Mouse (Mus musculus) bone marrow, adult 2 months (tissue): Measurements from ENCODE around the gene Syne4. TPM values are rescaled to one million over a fixed set of nuclear protein-coding genes. Genes with fewer than 3 reads are reported as not detected.

Experiments
- H3K27ac ChIP-seq: fragments of 200-500 bp; 2 replicates; pipeline ENCODE4 v1.5.1; 2012; ENCODE audit warnings: low read depth, mild to moderate bottlenecking, control low read depth, inconsistent platforms, low read length; ENCODE audit not compliant: control insufficient read depth, poor library complexity, insufficient read depth
- H3K4me1 ChIP-seq: fragments of 200-500 bp; 2 replicates; pipeline ENCODE4 v1.6.1; 2011; ENCODE audit warnings: low read length; ENCODE audit not compliant: control insufficient read depth, insufficient read depth
- H3K4me3 ChIP-seq: fragments of 200-500 bp; replicated peaks from 2 replicates; pipeline ENCODE3; 2011; ENCODE audit warnings: mild to moderate bottlenecking, low read depth, low read length, control low read depth; ENCODE audit not compliant: control insufficient read depth
- CTCF ChIP-seq: fragments of 200-500 bp; IDR thresholded peaks from 2 replicates; pipeline ENCODE4 v1.5.1; 2011; ENCODE audit warnings: low read length, control low read depth; ENCODE audit not compliant: control insufficient read depth, insufficient read depth
- POLR2A ChIP-seq: fragments of 200-500 bp; IDR thresholded peaks from 2 replicates; pipeline ENCODE4 v1.6.1; 2011; ENCODE audit warnings: low read depth, mild to moderate bottlenecking, control low read depth, low read length, borderline replicate concordance; ENCODE audit not compliant: control insufficient read depth
- WGBS: fragments of 180-500 bp; shearing (Covaris S2); methylation state at CpG from one replicate; pipeline ENCODE4 v1.1.7; 2018; 5-methylcytosine and 5-hydroxymethylcytosine counted together
- polyA plus RNA-seq: library from polyadenylated mRNA; stranded (reverse); fragments of >200 nt; gene quantifications from 2 replicates; pipeline ENCODE4 v1.2.4, GENCODE M21; 2011; ENCODE audit warnings: low replicate concordance; ENCODE audit not compliant: missing spikeins, insufficient read depth, insufficient read length

The Syne4 gene
- polyA plus RNA-seq, 1 experiment, result 8.9 TPM

DNA sequence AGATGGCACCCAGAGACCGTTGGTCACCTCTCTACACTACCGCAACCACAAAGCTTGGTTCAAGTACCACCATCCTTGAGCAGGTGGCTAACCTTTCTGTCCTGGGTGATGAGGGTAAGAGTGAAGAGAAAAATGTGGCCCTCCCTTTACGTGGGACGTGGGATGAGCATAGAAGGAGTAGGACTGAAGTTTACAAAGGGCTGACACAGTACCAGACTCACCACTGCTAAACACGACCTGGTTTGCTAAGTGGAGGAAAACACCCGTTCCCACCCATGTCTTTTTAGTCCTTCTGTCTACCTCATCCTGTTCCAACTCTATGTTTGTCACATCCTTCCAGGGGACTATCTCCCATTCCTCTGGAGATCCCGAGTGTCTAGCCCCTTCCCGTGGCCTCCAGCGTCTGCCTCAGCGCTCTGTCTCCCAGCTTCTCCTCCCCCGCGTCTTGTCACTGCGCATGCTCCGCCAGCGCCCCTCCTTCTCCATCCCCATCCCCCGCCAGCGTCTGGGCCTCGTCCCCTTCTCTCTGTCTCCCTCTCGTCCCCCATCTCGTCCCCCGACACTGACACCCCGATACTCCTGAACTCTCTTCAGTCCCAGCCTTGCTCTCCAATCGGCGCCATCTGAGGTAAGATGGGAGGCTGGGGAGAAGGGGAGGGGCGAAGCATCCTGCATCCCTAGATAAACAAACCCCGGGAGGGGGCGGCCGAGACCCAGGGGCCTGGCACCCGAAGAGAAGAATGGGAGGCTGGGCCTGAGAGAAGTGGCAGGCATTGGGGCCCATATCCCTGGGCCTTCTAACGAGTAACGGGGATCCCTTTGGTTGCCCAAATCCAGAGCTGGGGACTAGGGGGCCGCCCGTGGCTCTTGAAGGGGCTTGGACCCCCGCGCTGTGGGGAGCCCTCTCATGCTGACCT is 23.1 kb upstream of the Syne4 start, which contains the start of gene Clip3:
Clip3 (plus strand) TSS at position 514 of the 917 bp plus-strand sequence.
- Histone ChIP-seq H3K4me3 (no peak within 1 kb of the TSS), H3K4me1 (no peaks in the 10 kb centered on the region), H3K27ac (no peak within 1 kb of the TSS)
- TF ChIP-seq POLR2A (no peak), CTCF (no peak)
- 13% methylated on average over 35 of the region's 35 CpGs for WGBS

DNA sequence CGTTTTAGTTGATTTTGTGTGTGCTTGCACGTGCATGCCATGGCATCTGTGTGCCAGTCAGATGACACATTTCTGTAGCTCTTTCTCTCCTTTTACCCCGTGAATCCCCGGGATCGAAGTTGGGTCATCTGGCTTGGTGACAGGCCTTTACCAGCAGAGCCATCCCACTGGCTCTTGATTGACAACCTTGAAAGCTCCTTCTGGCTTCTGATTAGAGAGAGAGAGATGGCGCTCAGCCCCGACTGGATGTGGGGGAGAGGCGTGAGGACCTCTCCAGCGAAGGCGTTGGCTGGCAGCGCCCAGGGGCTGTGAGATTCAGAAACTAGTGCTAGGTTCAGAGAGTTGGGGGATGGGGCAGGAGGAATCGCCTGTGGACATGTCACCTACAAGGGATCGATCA is 20.8 kb upstream of the Syne4 start:
- TF ChIP-seq CTCF (no peak), POLR2A (no peak)

DNA sequence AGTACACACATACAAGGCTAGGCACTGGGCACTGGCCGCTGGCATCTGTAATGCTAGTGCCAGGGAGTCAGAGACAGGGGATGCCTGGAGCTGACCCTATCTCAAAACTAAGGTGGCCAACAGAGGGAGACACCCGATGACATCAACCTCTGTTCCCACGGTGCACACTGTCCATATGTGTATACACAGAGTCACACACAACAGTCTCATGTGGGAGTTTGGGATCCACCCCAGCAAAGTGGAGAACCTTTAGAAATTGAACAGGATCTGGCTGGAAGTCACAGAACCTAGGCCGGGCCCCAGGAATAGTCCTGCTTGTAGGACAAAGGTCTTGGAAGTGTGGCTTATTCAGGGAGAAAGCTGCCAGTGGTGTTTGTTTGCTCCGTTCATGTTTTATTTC is 20.3 kb upstream of the Syne4 start:
- TF ChIP-seq CTCF, result no peak
- no peak for TF ChIP-seq POLR2A
- Histone ChIP-seq H3K4me1 (no peaks in the 10 kb centered on the region), H3K27ac (no peak overlapping the region), H3K4me3 (no peak overlapping the region)
- WGBS, result 79% methylated on average over 5 of the region's 5 CpGs

More for the DNA sequence above, 20.8 kb upstream of the Syne4 start:
- Histone ChIP-seq H3K4me1 (no peaks in the 10 kb centered on the region), H3K27ac (no peak overlapping the region), H3K4me3 (no peak overlapping the region)
- 82% methylated on average over 13 of the region's 13 CpGs for WGBS

DNA sequence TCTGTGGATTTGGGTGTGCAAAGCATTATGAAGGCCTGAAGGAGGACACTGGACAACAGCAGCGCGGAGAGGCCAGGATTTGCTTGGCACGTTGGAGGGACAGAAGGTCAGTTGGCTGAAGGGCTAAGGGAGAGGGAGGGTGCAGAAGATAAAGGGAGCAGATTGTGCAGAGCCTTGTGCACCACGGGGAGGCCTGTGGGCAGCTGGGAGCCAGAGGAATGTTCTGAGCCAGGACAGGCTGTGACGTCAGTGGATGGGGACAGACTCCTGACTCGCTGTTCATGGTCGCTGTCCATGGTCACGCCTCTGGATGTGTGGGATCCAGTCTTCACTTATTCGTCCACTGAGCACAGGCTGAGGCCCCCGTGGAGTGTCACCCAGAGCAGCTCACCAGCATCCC is 19.5 kb upstream of the Syne4 start:
- no peak for TF ChIP-seq CTCF
- no peak for TF ChIP-seq POLR2A
- WGBS, result 79% methylated on average over 10 of the region's 10 CpGs

DNA sequence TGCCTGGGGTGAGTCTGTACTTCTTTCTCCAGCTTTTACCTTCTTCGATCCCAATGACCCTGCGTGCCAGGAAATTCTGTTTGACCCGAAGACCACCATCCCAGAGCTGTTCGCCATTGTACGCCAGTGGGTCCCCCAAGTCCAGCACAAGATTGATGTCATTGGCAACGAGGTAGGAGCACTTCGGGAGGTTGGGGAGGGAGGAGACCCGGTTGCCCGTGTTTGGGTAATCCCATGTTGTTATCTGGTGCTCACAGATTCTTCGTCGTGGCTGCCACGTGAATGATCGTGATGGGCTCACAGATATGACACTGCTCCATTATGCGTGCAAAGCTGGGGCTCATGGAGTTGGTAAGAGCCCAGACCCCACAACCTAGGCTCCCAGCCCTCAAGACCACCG is 17.8 kb upstream of the Syne4 start:
- Histone ChIP-seq H3K4me3 (no peak overlapping the region), H3K27ac (no peak overlapping the region), H3K4me1 (no peaks in the 10 kb centered on the region)
- TF ChIP-seq CTCF, result no peak
- WGBS, result 80% methylated on average over 15 of the region's 15 CpGs

More for the DNA sequence above, 19.5 kb upstream of the Syne4 start:
- Histone ChIP-seq H3K4me1 (no peaks in the 10 kb centered on the region), H3K4me3 (no peak overlapping the region), H3K27ac (no peak overlapping the region)

DNA sequence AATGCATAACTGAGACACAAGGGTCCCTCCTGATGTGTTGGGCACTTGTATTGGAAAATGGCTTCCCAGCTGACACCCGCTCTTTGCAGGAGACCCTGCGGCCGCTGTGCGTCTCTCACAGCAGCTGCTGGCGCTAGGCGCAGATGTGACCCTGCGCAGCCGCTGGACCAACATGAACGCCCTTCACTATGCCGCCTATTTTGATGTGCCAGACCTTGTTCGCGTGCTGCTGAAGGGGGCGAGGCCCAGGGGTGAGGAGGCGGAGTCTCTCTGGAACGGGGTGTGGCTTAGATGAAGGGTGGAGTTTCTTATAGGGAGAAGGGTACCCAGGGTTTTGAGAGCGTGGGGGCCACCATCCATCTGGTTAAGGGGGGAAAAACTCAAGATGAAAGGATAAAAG is 17.3 kb upstream of the Syne4 start:
- WGBS, result 87% methylated on average over 16 of the region's 16 CpGs
- Histone ChIP-seq H3K4me1 (no peaks in the 10 kb centered on the region), H3K27ac (no peak overlapping the region), H3K4me3 (no peak overlapping the region)
- TF ChIP-seq POLR2A, result no peak
- TF ChIP-seq CTCF, result no peak

DNA sequence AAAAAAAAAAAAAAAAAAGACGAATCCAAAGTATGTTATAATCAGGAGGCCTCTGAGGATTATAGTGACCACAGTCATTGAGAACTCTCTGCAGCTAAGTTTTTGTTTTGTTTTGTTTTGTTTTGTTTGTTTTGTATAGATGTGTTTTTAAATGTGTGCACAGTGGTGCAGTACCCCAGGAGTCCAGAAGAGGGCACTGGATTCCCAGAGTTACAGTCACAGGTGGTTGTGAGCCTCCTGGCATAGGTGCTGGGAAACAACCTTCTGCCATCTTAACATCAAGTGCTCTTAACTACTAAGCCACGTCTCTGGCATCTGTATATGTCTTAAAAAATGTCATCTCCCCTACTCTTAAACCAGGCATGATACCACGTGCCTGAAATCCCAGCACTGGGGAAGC is 13.7 kb upstream of the Syne4 start:
- TF ChIP-seq POLR2A (no peak), CTCF (peak; percentile 69)
- 62% methylated on average over 3 of the region's 3 CpGs for WGBS
- no peaks in the 10 kb centered on the region for H3K4me1 ChIP-seq
- H3K4me3 ChIP-seq, result no peak overlapping the region
- no peak overlapping the region for H3K27ac ChIP-seq

DNA sequence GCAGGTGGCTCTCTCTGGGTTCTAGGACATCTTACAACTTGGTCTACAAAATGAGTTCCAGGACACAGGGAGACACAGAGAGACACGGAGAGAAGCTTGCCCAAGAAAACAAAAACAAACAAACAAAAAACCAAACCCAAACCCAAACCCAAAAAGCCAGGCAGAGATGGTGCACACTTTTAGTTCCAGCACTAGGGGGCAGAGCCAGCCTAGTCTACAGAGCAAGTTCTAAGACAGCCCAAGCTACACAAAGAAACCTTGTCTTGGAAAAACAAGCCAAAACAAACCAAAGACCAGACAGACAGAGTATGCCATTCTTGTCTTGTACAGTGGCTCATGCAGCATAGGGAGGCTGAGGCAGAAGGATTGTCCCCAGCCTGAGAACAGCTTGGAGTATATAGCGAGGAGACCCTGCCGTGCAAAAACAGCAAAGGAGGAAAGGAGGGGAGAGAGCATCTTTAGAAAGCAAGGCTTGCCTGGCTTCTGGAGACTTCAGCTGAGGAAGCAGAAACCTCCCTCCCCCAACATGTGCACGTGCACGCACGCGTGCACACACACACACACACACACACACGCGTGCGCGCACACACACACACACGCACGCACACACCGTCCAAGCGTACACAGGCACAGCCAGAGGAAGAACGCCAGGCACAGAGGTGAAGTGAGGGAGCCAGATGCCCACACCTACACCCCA is 8.4 kb upstream of the Syne4 start:
- TF ChIP-seq CTCF, result peak; percentile 24
- TF ChIP-seq POLR2A, result no peak
- H3K4me1 ChIP-seq, result no peaks in the 10 kb centered on the region; the same call in 1 of the 2 replicates
- no peak overlapping the region for H3K27ac ChIP-seq
- H3K4me3 ChIP-seq, result no peak overlapping the region
- 85% methylated on average over 16 of the region's 16 CpGs for WGBS
